In the genomic region with DNA sequence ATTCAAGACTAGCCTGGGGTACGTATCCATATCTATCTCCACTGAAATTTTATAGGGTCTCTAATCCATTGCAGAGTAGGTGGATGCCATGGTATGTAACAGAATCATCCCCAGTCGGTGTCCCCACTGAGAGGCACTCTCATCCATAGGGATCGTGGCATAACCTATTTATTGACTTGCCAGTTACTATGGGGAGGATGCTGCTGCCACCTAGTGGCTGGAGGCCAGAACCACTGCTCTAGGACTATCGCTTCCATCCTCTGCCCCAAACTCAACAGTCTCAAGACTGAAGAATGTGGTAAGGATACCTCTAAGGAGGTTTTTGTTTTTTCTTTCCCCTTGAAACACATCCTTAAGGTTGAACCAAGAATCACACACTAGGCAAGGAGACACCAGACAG, we compare ENCODE assay signal across 9 mouse cellular contexts. TPM values are rescaled to one million over a fixed set of nuclear protein-coding genes. Genes with fewer than 3 reads are reported as not detected.
DNase-seq lines count a peak whose midpoint lies in the region; ATAC-seq and TF ChIP-seq lines count a peak whose summit lies in the region.
"Had no signal": no experiment of that assay in that cellular context is flagged by ENCODE, and none has a peak within 500 bp of the region (broad histone marks: within the 10 kb centered on the region; RNA-seq: fewer than 3 reads in every experiment).

No protein-coding gene starts in this region.

- no peak overlapping the region for H3K9ac ChIP-seq in neural tube, embryonic 15.5 days (replicated peaks)
- no peak overlapping the region for H3K9ac ChIP-seq in forebrain, postnatal 0 days
- H3K9ac ChIP-seq in hindbrain, postnatal 0 days (replicated peaks; ENCODE audit: low read length): no peak overlapping the region

- H3K27me3 ChIP-seq in neural tube, embryonic 15.5 days (replicated peaks): no peaks in the 10 kb centered on the region
- no peaks in the 10 kb centered on the region for H3K27me3 ChIP-seq in forebrain, postnatal 0 days (ENCODE audit: insufficient read depth, low read length)
- no peaks in the 10 kb centered on the region for H3K27me3 ChIP-seq in hindbrain, postnatal 0 days (ENCODE audit: insufficient read depth, low read length)

- H3K27ac ChIP-seq in neural tube, embryonic 15.5 days (replicated peaks): no peak overlapping the region
- no peak overlapping the region for H3K27ac ChIP-seq in forebrain, postnatal 0 days (ENCODE audit: low read depth, low read length)
- H3K27ac ChIP-seq in hindbrain, postnatal 0 days: no peak overlapping the region

- WGBS in neural tube, embryonic 15.5 days: 56% methylated on average over 4 of the region's 4 CpGs
- 52% methylated on average over 4 of the region's 4 CpGs for WGBS in forebrain, postnatal 0 days
- WGBS in hindbrain, postnatal 0 days: 43% methylated on average over 4 of the region's 4 CpGs

- no peaks in the 10 kb centered on the region for H3K9me3 ChIP-seq in neural tube, embryonic 15.5 days (replicated peaks)
- H3K9me3 ChIP-seq in forebrain, postnatal 0 days (ENCODE audit: low read length): no peaks in the 10 kb centered on the region
- no peaks in the 10 kb centered on the region for H3K9me3 ChIP-seq in hindbrain, postnatal 0 days (ENCODE audit: low read length)

- H3K36me3 ChIP-seq in neural tube, embryonic 15.5 days: no peaks in the 10 kb centered on the region
- no peaks in the 10 kb centered on the region for H3K36me3 ChIP-seq in forebrain, postnatal 0 days (ENCODE audit: insufficient read depth)
- no peaks in the 10 kb centered on the region for H3K36me3 ChIP-seq in hindbrain, postnatal 0 days (ENCODE audit: insufficient read depth, low read length)

- TF ChIP-seq CTCF in brain, embryonic 14.5 days (IDR thresholded peaks at IDR 0.05; ENCODE audit: borderline replicate concordance, extremely low read depth, insufficient read depth, insufficient read length): peak; percentile 81; the same call in 1 of the 2 replicates
- peak; percentile 75 for TF ChIP-seq CTCF in forebrain, postnatal 0 days (IDR thresholded peaks at IDR 0.05; ENCODE audit: low read depth)
- peak; percentile 81 for TF ChIP-seq CTCF in hindbrain, postnatal 0 days (IDR thresholded peaks at IDR 0.05; ENCODE audit: low read depth)

- intact Hi-C loops in left cerebral cortex, postnatal 25 days (cut with DNase I): loop anchor here (1.0 kb wide), 1 partner anchor 50 kb away; no protein-coding TSS in a partner anchor

- H3K4me3 ChIP-seq in neural tube, embryonic 15.5 days (replicated peaks): no peak overlapping the region
- no peak overlapping the region for H3K4me3 ChIP-seq in forebrain, postnatal 0 days (ENCODE audit: low read depth, low read length)
- H3K4me3 ChIP-seq in hindbrain, postnatal 0 days (ENCODE audit: low read length): no peak overlapping the region
- H3K4me3 ChIP-seq: erythroblast, embryonic 14.5 days had no signal

- ATAC-seq in neural tube, embryonic 15.5 days (ENCODE audit: low FRiP score): no peak
- ATAC-seq in forebrain, postnatal 0 days: no peak; the same call in 1 of the 2 replicates
- ATAC-seq in hindbrain, postnatal 0 days: no peak

- TF ChIP-seq POLR2A in brain, embryonic 14.5 days (IDR thresholded peaks at IDR 0.05; ENCODE audit: borderline replicate concordance, extremely low read depth, insufficient read depth, insufficient read length, poor library complexity, severe bottlenecking): no peak

- no peak overlapping the region for H3K4me2 ChIP-seq in neural tube, embryonic 15.5 days
- no peak overlapping the region for H3K4me2 ChIP-seq in forebrain, postnatal 0 days (ENCODE audit: low read depth)
- H3K4me2 ChIP-seq in hindbrain, postnatal 0 days (ENCODE audit: low read depth, low read length): no peak overlapping the region

- DNase-seq in neural tube, embryonic 10.5 days (ENCODE audit: extremely low spot score, low spot score): peak; percentile 61
- DNase-seq in brain, embryonic 14.5 days (ENCODE audit: low read depth): peak; percentile 70
- DNase-seq in forebrain, postnatal 0 days: peak; percentile 52
- DNase-seq in hindbrain, postnatal 0 days (ENCODE audit: low spot score): peak; percentile 73
- peak; percentile 14 to 18 for DNase-seq in left cerebral cortex, postnatal 25 days (ENCODE audit: low spot score in 2 of 2)
- peak; percentile 86 for DNase-seq in naive thymus-derived CD4-positive, alpha-beta T cell, adult 2 months (ENCODE audit: low read depth)
- DNase-seq in thymus, postnatal 0 days (ENCODE audit: low spot score): peak; percentile 73

- no peaks in the 10 kb centered on the region for H3K4me1 ChIP-seq in neural tube, embryonic 15.5 days
- no peaks in the 10 kb centered on the region for H3K4me1 ChIP-seq in forebrain, postnatal 0 days (ENCODE audit: insufficient read depth)
- H3K4me1 ChIP-seq in hindbrain, postnatal 0 days (ENCODE audit: insufficient read depth, low read length): no peaks in the 10 kb centered on the region

RNA-seq across cellular contexts. Expression of a gene that starts 16.0 kb away (rescaled TPM):
- not detected in 2 replicates for polyA plus RNA-seq in neural tube, embryonic 15.5 days (2015; fragmentation: Nextera tagmentation; extraction: Ambion mirVana)
- not detected in 2 replicates for polyA plus RNA-seq in brain, embryonic 14.5 days (2012; rRNA removed)
- total RNA-seq in forebrain, postnatal 0 days (2014; rRNA removed): not detected in 2 replicates
- not detected in 2 replicates for polyA plus RNA-seq in forebrain, postnatal 0 days (2015; fragmentation: Nextera tagmentation; extraction: Ambion mirVana)
- not detected in 2 replicates for total RNA-seq in hindbrain, postnatal 0 days (2014; rRNA removed)
- polyA plus RNA-seq in hindbrain, postnatal 0 days (2015; fragmentation: Nextera tagmentation; extraction: Ambion mirVana): not detected in 2 replicates
- total RNA-seq in left cerebral cortex, postnatal 25 days (2021): not detected
- not detected in 2 replicates for polyA plus RNA-seq in thymus, postnatal 0 days (2015; fragmentation: Nextera tagmentation; extraction: Ambion mirVana)
- polyA plus RNA-seq: erythroblast, embryonic 14.5 days had no signal

RNA-seq across cellular contexts. Expression of a gene that starts 17.1 kb away (rescaled TPM):
- 0.41 and 0.49 TPM in 2 replicates for polyA plus RNA-seq in neural tube, embryonic 15.5 days (2015; fragmentation: Nextera tagmentation; extraction: Ambion mirVana)
- 0.03 and 0.07 TPM in 2 replicates for polyA plus RNA-seq in brain, embryonic 14.5 days (2012; rRNA removed)
- total RNA-seq in forebrain, postnatal 0 days (2014; rRNA removed): 0.14 TPM in 1 of 2 replicates, not detected in the other
- 0.15 and 0.48 TPM in 2 replicates for polyA plus RNA-seq in forebrain, postnatal 0 days (2015; fragmentation: Nextera tagmentation; extraction: Ambion mirVana)
- total RNA-seq in hindbrain, postnatal 0 days (2014; rRNA removed): not detected in 2 replicates
- 0.34 and 0.35 TPM in 2 replicates for polyA plus RNA-seq in hindbrain, postnatal 0 days (2015; fragmentation: Nextera tagmentation; extraction: Ambion mirVana)
- total RNA-seq in left cerebral cortex, postnatal 25 days (2021): not detected
- polyA plus RNA-seq in thymus, postnatal 0 days (2015; fragmentation: Nextera tagmentation; extraction: Ambion mirVana): 0.21 and 0.26 TPM in 2 replicates
- polyA plus RNA-seq: erythroblast, embryonic 14.5 days had no signal

RNA-seq across cellular contexts. Expression of a gene that starts 27.4 kb away (rescaled TPM):
- 5.1 and 5.3 TPM in 2 replicates for polyA plus RNA-seq in neural tube, embryonic 15.5 days (2015; fragmentation: Nextera tagmentation; extraction: Ambion mirVana)
- 7.8 and 11.1 TPM in 2 replicates for polyA plus RNA-seq in brain, embryonic 14.5 days (2012; rRNA removed)
- total RNA-seq in forebrain, postnatal 0 days (2014; rRNA removed): 2.4 and 3.6 TPM in 2 replicates
- 2.2 and 3.4 TPM in 2 replicates for polyA plus RNA-seq in forebrain, postnatal 0 days (2015; fragmentation: Nextera tagmentation; extraction: Ambion mirVana)
- 4.9 and 9.8 TPM in 2 replicates for total RNA-seq in hindbrain, postnatal 0 days (2014; rRNA removed)
- 3.7 and 4.4 TPM in 2 replicates for polyA plus RNA-seq in hindbrain, postnatal 0 days (2015; fragmentation: Nextera tagmentation; extraction: Ambion mirVana)
- total RNA-seq in left cerebral cortex, postnatal 25 days (2021): 1 to 10 TPM; 2.1 to 3.9 TPM
- 3.0 and 3.2 TPM in 2 replicates for polyA plus RNA-seq in thymus, postnatal 0 days (2015; fragmentation: Nextera tagmentation; extraction: Ambion mirVana)

Comparison
In these comparisons a context has a peak if more than half of its experiments do, and no peak if none do; other contexts are left out.
1. DNase-seq: peak in every context shown above with its lines; median percentile 86 in naive thymus-derived CD4-positive, alpha-beta T cell, adult 2 months; 73 in hindbrain, postnatal 0 days; 73 in thymus, postnatal 0 days; 70 in brain, embryonic 14.5 days; 61 in neural tube, embryonic 10.5 days; 52 in forebrain, postnatal 0 days; 16 in left cerebral cortex, postnatal 25 days.